Mouse (Mus musculus) intestine, embryonic 16.5 days (tissue): ENCODE data around the gene C1qa. TPM values are rescaled to one million over a fixed set of nuclear protein-coding genes. Genes with fewer than 3 reads are reported as not detected.

Experiments
- ATAC-seq: fragments of 200-750 bp; cut with Nextera tagmentation; 2 replicates; pipeline ENCODE4 v1.8.0; 2017; ENCODE audit warnings: moderate TSS enrichment, moderate library complexity
- H3K27ac ChIP-seq: fragments of 300-500 bp; sonication (generic); 2 replicates; pipeline ENCODE4 v1.5.1; 2014; ENCODE audit warnings: mild to moderate bottlenecking, low read length
- H3K27me3 ChIP-seq: fragments of 300-500 bp; sonication (generic); replicated peaks from 2 replicates; pipeline ENCODE4 v1.6.1; 2014; ENCODE audit warnings: low read length, control low read depth, mixed read lengths; ENCODE audit not compliant: control insufficient read depth, insufficient read depth
- H3K36me3 ChIP-seq: fragments of 300-500 bp; sonication (generic); 2 replicates; pipeline ENCODE4 v1.6.1; 2014; ENCODE audit warnings: low read length, control low read depth; ENCODE audit not compliant: control insufficient read depth, insufficient read depth
- H3K4me1 ChIP-seq: fragments of 300-500 bp; sonication (generic); 2 replicates; pipeline ENCODE4 v1.6.1; 2014; ENCODE audit warnings: low read length, control low read depth, mixed read lengths; ENCODE audit not compliant: control insufficient read depth, insufficient read depth
- H3K4me2 ChIP-seq: fragments of 300-500 bp; sonication (generic); 2 replicates; pipeline ENCODE4 v1.6.1; 2014; ENCODE audit warnings: low read depth, low read length, control low read depth
- H3K4me3 ChIP-seq: fragments of 300-500 bp; sonication (generic); 2 replicates; pipeline ENCODE4 v1.5.1; 2014; ENCODE audit warnings: mild to moderate bottlenecking, low read length
- H3K9ac ChIP-seq: fragments of 300-500 bp; sonication (generic); 2 replicates; pipeline ENCODE4 v1.6.1; 2014; ENCODE audit warnings: low read depth, low read length
- H3K9me3 ChIP-seq: fragments of 300-500 bp; sonication (generic); 2 replicates; pipeline ENCODE4 v1.6.1; 2016; ENCODE audit warnings: low read length, control low read depth; ENCODE audit not compliant: control insufficient read depth
- WGBS: fragments of 180-500 bp; shearing (Covaris S2); extraction: QIAGEN DNeasy Blood & Tissue Kit; methylation state at CpG from one replicate; pipeline ENCODE4 v1.1.7; 2014; 5-methylcytosine and 5-hydroxymethylcytosine counted together
- polyA plus RNA-seq: library from polyadenylated mRNA; unstranded; fragments of >200 nt; fragmentation: Nextera tagmentation; extraction: Ambion mirVana; gene quantifications from 2 replicates; pipeline ENCODE4 v1.2.1, GENCODE M21; 2015

The C1qa gene
- polyA plus RNA-seq, 1 experiment from 2014 or later, result 60.6 TPM

DNA sequence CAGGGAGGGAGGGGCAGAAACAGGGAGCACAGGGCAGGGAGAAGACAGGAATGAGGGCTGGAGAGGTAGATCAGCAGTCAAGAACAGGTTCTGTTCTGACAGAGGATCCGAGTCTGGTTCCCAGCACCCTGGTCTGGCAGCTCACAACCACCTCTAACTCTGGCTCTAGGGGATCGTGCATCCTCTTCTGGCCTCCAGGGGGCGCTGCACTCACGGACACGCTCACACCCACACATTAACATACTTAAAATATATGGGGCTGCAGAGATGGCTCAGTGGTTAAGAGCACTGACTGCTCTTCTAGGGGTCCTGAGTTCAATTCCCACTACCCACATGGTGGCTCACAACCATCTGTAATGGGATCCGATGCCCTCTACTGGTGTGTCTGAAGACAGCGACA lies 38.6 kb downstream of the C1qa start:
- Histone ChIP-seq H3K36me3 (no peaks in the 10 kb centered on the region), H3K4me1 (peaks cover 15% of the 10 kb centered on the region), H3K9ac (no peak overlapping the region), H3K4me2 (no peak overlapping the region), H3K9me3 (no peaks in the 10 kb centered on the region), H3K27ac (no peak overlapping the region), H3K4me3 (no peak overlapping the region), H3K27me3 (no peaks in the 10 kb centered on the region)
- no peak for ATAC-seq
- 85% methylated on average over 7 of the region's 7 CpGs for WGBS

GRCm38 (mm10) chr4:136855081-136855480 lies 43.5 kb downstream of the C1qa start:
- peaks cover 3% of the 10 kb centered on the region; the same call in 1 of the 2 replicates for H3K4me1 ChIP-seq
- no peaks in the 10 kb centered on the region for H3K27me3 ChIP-seq
- WGBS, result 37% methylated on average over 6 of the region's 6 CpGs
- no peaks in the 10 kb centered on the region for H3K9me3 ChIP-seq
- H3K4me2 ChIP-seq, result no peak overlapping the region
- no peak overlapping the region for H3K9ac ChIP-seq
- no peak overlapping the region for H3K27ac ChIP-seq
- no peak overlapping the region for H3K4me3 ChIP-seq
- no peaks in the 10 kb centered on the region for H3K36me3 ChIP-seq
- no peak for ATAC-seq

DNA sequence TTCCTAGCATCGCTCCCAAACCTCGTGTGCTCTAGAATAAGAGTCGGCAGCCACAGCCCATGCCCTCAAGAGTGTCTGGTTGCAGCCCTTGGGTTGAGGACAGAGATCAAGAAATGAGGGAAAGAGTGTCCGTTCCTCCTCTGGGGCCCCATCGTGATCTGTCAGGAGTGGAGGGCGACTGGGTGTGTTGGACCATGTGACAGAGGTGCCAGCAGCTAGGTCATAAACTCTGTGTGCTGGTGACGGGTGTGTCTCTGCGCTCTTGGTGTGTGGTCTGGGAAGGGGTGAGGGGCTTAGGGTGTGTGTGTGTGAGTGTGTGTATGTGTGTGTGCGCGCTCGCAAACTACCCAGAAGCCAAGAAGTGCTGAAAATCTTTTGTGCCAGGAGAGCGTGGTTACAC lies 45.6 kb downstream of the C1qa start:
- WGBS, result 52% methylated on average over 12 of the region's 12 CpGs
- Histone ChIP-seq H3K27ac (peak overlapping the region; percentile 97), H3K9me3 (no peaks in the 10 kb centered on the region), H3K4me3 (peak overlapping the region; percentile 22), H3K36me3 (no peaks in the 10 kb centered on the region), H3K27me3 (no peaks in the 10 kb centered on the region), H3K4me2 (peak overlapping the region; percentile 48), H3K9ac (peak overlapping the region; percentile 64), H3K4me1 (peaks cover 3% of the 10 kb centered on the region; the same call in 1 of the 2 replicates)
- ATAC-seq, result peak; percentile 84

GRCm38 (mm10) chr4:136852119-136852518 lies 46.5 kb downstream of the C1qa start:
- 35% methylated on average over 5 of the region's 5 CpGs for WGBS
- no peaks in the 10 kb centered on the region for H3K9me3 ChIP-seq
- ATAC-seq, result peak; percentile 89

GRCm38 (mm10) chr4:136848565-136848964 lies 50.0 kb downstream of the C1qa start:
- ATAC-seq, result no peak
- no peak overlapping the region for H3K27ac ChIP-seq
- H3K9me3 ChIP-seq, result no peaks in the 10 kb centered on the region
- H3K36me3 ChIP-seq, result no peaks in the 10 kb centered on the region
- H3K9ac ChIP-seq, result no peak overlapping the region
- no peak overlapping the region for H3K4me3 ChIP-seq
- WGBS, result 68% methylated on average over 4 of the region's 4 CpGs
- no peaks in the 10 kb centered on the region for H3K27me3 ChIP-seq
- no peak overlapping the region for H3K4me2 ChIP-seq
- peaks cover 3% of the 10 kb centered on the region; the same call in 1 of the 2 replicates for H3K4me1 ChIP-seq

More at GRCm38 (mm10) chr4:136852119-136852518, 46.5 kb downstream of the C1qa start:
- H3K4me3 ChIP-seq, result 0 out of 2 replicates have a peak overlapping the region, but pooled peaks have one; percentile 22
- H3K27ac ChIP-seq, result peak overlapping the region; percentile 97
- no peaks in the 10 kb centered on the region for H3K36me3 ChIP-seq
- peaks cover 3% of the 10 kb centered on the region; the same call in 1 of the 2 replicates for H3K4me1 ChIP-seq
- H3K4me2 ChIP-seq, result peak overlapping the region; percentile 48
- peak overlapping the region; percentile 64; the same call in 1 of the 2 replicates for H3K9ac ChIP-seq
- H3K27me3 ChIP-seq, result no peaks in the 10 kb centered on the region

- Histone ChIP-seq H3K9me3 (no peaks in the 10 kb centered on the region), H3K36me3 (no peaks in the 10 kb centered on the region), H3K27me3 (no peaks in the 10 kb centered on the region), H3K4me1 (peaks cover 7% of the 10 kb centered on the region), H3K4me3 (no peak overlapping the region), H3K27ac (no peak overlapping the region), H3K4me2 (no peak overlapping the region), H3K9ac (no peak overlapping the region)
- ATAC-seq, result no peak
- 81% methylated on average over 6 of the region's 6 CpGs for WGBS
Measured at GRCm38 (mm10) chr4:136847166-136847565, 51.4 kb downstream of the C1qa start.

Other genes with a start within 250 kb of the C1qa start
- 3.1 and 3.5 TPM in 2 replicates for gene Ephb2, start 62.8 kb downstream of the C1qa start, polyA plus RNA-seq
- 76.3 and 77.6 TPM in 2 replicates for gene C1qb, start 12.6 kb downstream of the C1qa start, polyA plus RNA-seq
- 28.4 and 32.9 TPM in 2 replicates for gene C1qc, start 5.7 kb downstream of the C1qa start, polyA plus RNA-seq
- 0.33 and 0.54 TPM in 2 replicates for gene Epha8, start 58.0 kb upstream of the C1qa start, polyA plus RNA-seq
- 3.0 and 3.1 TPM in 2 replicates for gene Zbtb40, start 150.0 kb upstream of the C1qa start, polyA plus RNA-seq